Mouse (Mus musculus) embryonic fibroblast, embryonic 13.5 days (primary cell): ENCODE data around the gene Larp1.

Experiments used
- CTCF ChIP-seq: IDR thresholded peaks from 2 replicates; pipeline ENCODE4 v1.5.1; 2011; ENCODE audit warnings: mild to moderate bottlenecking, control low read depth, low read length, moderate library complexity, borderline replicate concordance; ENCODE audit not compliant: insufficient read depth
- POLR2A ChIP-seq: IDR thresholded peaks from 2 replicates; pipeline ENCODE4 v1.6.1; 2011; ENCODE audit warnings: low read depth, mild to moderate bottlenecking, control low read depth, low read length, moderate library complexity

DNA sequence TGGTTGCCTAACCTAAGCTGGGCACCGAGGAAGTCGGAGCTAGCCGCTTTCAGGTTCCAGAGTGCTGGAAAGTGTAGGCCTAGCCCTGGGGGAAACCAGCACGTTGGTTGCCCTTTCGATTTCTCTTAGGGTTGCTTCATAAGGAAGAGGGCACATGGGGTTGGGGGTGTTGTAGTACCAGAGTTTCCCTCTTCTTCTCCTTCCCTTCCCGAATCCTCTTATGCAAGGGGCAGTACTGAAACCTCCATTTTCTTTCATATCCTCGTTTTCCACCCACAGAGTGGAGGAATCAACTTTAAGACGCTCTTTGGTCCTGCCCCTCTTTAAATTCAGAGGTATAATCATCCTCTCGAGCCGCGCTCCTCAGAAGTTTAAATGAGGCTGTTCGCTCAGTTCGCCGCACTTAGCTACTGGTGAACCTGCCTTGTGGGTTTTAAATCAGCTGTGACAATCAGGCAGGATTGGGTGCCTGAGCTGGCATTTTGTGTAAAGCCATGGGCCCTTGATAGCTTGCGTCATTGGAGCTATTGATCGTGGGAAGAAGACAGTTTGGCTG, 1.4 kb downstream of the Larp1 start:
- TF ChIP-seq CTCF (no peak), POLR2A (no peak)
